Mouse (Mus musculus): ENCODE measurements around the gene Gsdma. TPM values are rescaled to one million over a fixed set of nuclear protein-coding genes. Genes with fewer than 3 reads are reported as not detected.

Gsdma gene
- polyA plus RNA-seq (2014; fragmentation: Illumina TruSeq; extraction: RNeasy Lipid Tissue Mini Kit (QIAGEN cat#74804); ENCODE audit: low read depth, low replicate concordance) = not detected

DNA sequence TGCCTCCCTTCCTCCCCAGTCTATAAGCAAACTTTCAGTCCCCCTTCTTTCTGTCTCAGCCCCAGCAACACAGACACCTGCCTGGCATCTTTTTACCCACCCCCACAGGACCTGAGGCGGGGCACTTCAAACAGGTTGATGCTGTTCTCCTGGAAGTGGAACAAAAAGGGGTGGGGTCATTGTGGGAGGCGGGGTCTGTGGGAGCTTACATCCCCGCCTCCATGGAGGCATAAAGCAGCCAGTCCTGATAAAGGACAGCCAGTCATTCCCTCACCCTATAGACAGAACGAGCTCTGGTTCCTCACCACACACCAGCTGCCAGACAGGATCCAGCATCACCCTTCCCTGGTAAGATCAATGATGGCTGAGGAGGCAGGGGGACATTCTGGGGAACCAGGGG lies at the start of gene Gsdma:
TSS of gene Gsdma (plus strand) at position 261 of the 400 bp plus-strand sequence.

DNA sequence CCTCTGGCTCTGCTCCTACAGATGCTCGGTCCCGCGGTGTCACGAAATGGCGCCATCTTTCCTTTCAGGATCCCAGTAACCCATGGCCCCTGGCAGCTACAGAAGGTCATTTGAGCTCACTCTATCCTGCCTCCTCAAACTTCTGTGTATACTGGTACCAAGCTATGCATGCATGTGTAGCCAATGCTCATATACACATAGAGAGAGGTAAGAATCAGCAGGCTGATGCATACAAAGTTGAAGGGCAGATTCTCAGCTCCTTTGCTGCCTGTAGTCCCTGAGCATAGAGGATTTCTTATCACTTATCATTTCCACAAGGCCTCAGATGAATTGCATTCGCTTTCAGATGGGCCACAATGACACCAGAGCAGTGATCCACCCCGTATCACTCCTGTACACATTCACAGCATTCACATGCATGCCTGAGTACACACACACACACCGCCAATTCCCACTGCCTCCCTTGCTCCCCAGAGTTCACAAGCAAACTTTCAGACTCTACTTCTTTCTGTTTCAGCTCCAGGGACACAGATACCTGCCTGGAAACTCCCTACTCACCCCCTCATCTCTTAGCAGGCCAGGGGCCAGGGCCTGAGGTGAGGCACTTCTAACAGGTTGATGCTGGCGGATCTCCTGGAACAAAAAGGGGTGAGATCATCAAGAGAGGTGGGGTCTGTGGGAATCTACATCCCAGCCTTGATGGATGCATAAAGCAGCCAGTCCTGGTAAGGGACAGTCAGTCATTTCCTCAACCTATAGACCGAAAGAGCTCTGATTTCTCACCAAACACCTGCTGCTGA lies 38.3 kb upstream of the Gsdma start, which contains the start of the genes Gm12355 and Gsdma3:
TSS of gene Gm12355 (minus strand) at position 51 of the 800 bp plus-strand sequence.
TSS of gene Gsdma3 (plus strand) at position 750 of the 800 bp plus-strand sequence.

DNA sequence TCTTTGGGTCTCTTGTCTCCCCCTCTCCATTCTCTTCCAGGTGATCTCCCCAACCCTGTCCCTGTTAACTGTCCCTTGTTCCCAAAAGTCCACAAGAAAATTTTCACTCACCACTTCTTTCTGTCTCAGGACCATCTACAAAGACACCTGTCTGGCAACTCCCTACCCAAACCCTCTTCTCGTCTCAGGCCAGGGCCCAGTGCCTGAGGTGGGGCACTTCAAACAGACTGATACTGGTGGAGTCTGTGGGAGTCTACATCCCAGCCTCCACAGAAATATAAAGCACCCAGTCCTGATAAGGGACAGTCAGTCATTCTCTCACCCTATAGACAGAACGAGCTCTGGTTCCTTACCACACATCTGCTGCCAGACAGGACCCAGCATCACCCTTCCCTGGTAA lies 17.7 kb upstream of the Gsdma start, which contains the start of gene Gsdma2:
TSS of gene Gsdma2 (plus strand) at position 301 of the 400 bp plus-strand sequence.

DNA sequence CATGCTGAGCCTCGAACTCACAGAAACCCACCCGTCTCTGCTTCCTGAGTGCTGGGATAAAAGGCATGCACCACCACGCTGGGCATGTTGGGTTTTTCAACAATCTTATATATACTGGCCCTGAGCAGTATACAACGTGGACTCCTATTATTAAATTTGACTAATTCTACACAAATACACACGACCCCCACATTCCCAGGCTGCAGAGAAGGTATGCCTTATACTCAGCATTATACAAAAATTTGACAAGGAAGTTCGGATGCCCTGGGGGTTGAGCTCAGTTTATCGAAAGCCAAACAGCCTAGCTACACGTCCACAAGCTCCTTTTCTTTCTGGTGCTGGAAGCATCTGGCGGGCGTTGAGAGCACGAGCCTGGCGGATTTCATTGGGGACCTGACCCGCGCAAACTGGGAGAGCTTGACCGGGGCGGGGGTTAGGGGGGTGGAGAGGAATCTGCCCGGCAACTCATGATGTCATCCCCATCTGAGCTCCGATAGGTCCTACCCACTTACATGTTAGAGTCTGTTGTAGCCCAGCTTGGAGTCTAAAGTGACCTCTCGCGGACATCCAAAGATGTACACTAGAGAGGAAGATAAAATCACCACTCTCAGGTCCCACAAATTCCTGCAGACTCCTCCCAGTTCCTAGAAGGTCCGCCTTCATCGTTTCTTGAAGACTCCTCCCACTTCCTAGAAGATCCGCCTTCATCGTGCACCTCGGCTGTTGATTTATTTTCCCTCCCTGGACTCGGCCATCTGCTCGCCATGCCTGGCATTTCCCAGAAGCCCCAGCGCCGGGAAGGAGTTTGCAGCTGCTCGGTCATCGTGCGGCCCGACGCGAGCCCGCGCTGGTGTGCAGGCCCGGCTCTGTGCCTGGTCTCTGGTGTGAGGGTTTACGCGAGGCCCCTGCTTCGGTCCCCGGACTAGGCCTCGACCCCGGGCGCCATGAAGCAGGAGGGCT lies 17.9 kb downstream of the Gsdma start, which contains the start of gene Psmd3:
TSS of gene Psmd3 (plus strand) at position 769 of the 960 bp plus-strand sequence.

DNA sequence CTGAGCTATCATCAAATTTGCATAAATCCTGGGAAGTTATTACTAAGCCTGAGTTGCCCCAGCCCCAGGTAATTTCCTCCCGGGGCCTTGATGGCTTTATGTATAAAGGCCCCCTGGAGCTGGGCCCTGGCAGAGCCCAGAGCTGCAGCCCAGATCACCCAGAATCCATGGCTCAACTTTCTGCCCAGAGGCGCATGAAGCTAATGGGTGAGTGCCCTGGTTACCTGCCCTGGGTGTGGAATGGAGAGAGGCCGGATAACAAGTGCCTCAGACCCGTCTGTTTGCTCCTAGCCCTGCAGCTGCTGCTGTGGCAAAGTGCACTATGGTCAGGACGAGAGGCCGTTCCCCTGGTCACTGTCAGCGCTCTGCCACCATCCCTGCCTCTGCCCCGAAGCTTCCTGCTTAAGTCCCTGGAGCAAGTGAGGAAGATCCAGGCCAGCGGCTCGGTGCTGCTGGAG lies 37.1 kb downstream of the Gsdma start, which contains the start of gene Csf3:
TSS of gene Csf3 (plus strand) at position 51 of the 458 bp plus-strand sequence.

Other genes starting within 250 kb of the Gsdma start
- gene Mien1, start 225.4 kb upstream of the Gsdma start, polyA plus RNA-seq (2014; fragmentation: Illumina TruSeq; extraction: RNeasy Lipid Tissue Mini Kit (QIAGEN cat#74804); ENCODE audit: low read depth, low replicate concordance) = 87.1 TPM
- not detected for gene Grb7, start 218.0 kb upstream of the Gsdma start, polyA plus RNA-seq (2014; fragmentation: Illumina TruSeq; extraction: RNeasy Lipid Tissue Mini Kit (QIAGEN cat#74804); ENCODE audit: low read depth, low replicate concordance)
- gene Ikzf3, start 118.3 kb upstream of the Gsdma start, polyA plus RNA-seq (2014; fragmentation: Illumina TruSeq; extraction: RNeasy Lipid Tissue Mini Kit (QIAGEN cat#74804); ENCODE audit: low read depth, low replicate concordance) = 0.24 TPM
- gene Zpbp2, start 113.3 kb upstream of the Gsdma start, polyA plus RNA-seq (2014; fragmentation: Illumina TruSeq; extraction: RNeasy Lipid Tissue Mini Kit (QIAGEN cat#74804); ENCODE audit: low read depth, low replicate concordance) = not detected
- 55.4 TPM for gene Ormdl3, start 77.0 kb upstream of the Gsdma start, polyA plus RNA-seq (2014; fragmentation: Illumina TruSeq; extraction: RNeasy Lipid Tissue Mini Kit (QIAGEN cat#74804); ENCODE audit: low read depth, low replicate concordance)
- gene Lrrc3c, start 66.1 kb upstream of the Gsdma start, polyA plus RNA-seq (2014; fragmentation: Illumina TruSeq; extraction: RNeasy Lipid Tissue Mini Kit (QIAGEN cat#74804); ENCODE audit: low read depth, low replicate concordance) = not detected
- not detected for gene Gm12355, start 38.7 kb upstream of the Gsdma start, polyA plus RNA-seq (2014; fragmentation: Illumina TruSeq; extraction: RNeasy Lipid Tissue Mini Kit (QIAGEN cat#74804); ENCODE audit: low read depth, low replicate concordance)
- not detected for gene Gsdma3, start 38.0 kb upstream of the Gsdma start, polyA plus RNA-seq (2014; fragmentation: Illumina TruSeq; extraction: RNeasy Lipid Tissue Mini Kit (QIAGEN cat#74804); ENCODE audit: low read depth, low replicate concordance)
- gene Gsdma2, start 17.6 kb upstream of the Gsdma start, polyA plus RNA-seq (2014; fragmentation: Illumina TruSeq; extraction: RNeasy Lipid Tissue Mini Kit (QIAGEN cat#74804); ENCODE audit: low read depth, low replicate concordance) = not detected
- 106 TPM for gene Psmd3, start 18.2 kb downstream of the Gsdma start, polyA plus RNA-seq (2014; fragmentation: Illumina TruSeq; extraction: RNeasy Lipid Tissue Mini Kit (QIAGEN cat#74804); ENCODE audit: low read depth, low replicate concordance)
- gene Csf3, start 36.9 kb downstream of the Gsdma start, polyA plus RNA-seq (2014; fragmentation: Illumina TruSeq; extraction: RNeasy Lipid Tissue Mini Kit (QIAGEN cat#74804); ENCODE audit: low read depth, low replicate concordance) = not detected
- gene Med24, start 65.1 kb downstream of the Gsdma start, polyA plus RNA-seq (2014; fragmentation: Illumina TruSeq; extraction: RNeasy Lipid Tissue Mini Kit (QIAGEN cat#74804); ENCODE audit: low read depth, low replicate concordance) = 37.3 TPM
- 99.6 TPM for gene Thra, start 76.3 kb downstream of the Gsdma start, polyA plus RNA-seq (2014; fragmentation: Illumina TruSeq; extraction: RNeasy Lipid Tissue Mini Kit (QIAGEN cat#74804); ENCODE audit: low read depth, low replicate concordance)
- gene Nr1d1, start 111.0 kb downstream of the Gsdma start, polyA plus RNA-seq (2014; fragmentation: Illumina TruSeq; extraction: RNeasy Lipid Tissue Mini Kit (QIAGEN cat#74804); ENCODE audit: low read depth, low replicate concordance) = 43.3 TPM
- gene Msl1, start 131.2 kb downstream of the Gsdma start, polyA plus RNA-seq (2014; fragmentation: Illumina TruSeq; extraction: RNeasy Lipid Tissue Mini Kit (QIAGEN cat#74804); ENCODE audit: low read depth, low replicate concordance) = 72.5 TPM
- gene Casc3, start 140.6 kb downstream of the Gsdma start, polyA plus RNA-seq (2014; fragmentation: Illumina TruSeq; extraction: RNeasy Lipid Tissue Mini Kit (QIAGEN cat#74804); ENCODE audit: low read depth, low replicate concordance) = 20.0 TPM
- 2.1 TPM for gene Rapgefl1, start 172.4 kb downstream of the Gsdma start, polyA plus RNA-seq (2014; fragmentation: Illumina TruSeq; extraction: RNeasy Lipid Tissue Mini Kit (QIAGEN cat#74804); ENCODE audit: low read depth, low replicate concordance)
- 5.2 TPM for gene Wipf2, start 199.3 kb downstream of the Gsdma start, polyA plus RNA-seq (2014; fragmentation: Illumina TruSeq; extraction: RNeasy Lipid Tissue Mini Kit (QIAGEN cat#74804); ENCODE audit: low read depth, low replicate concordance)
- gene Cdc6, start 243.4 kb downstream of the Gsdma start, polyA plus RNA-seq (2014; fragmentation: Illumina TruSeq; extraction: RNeasy Lipid Tissue Mini Kit (QIAGEN cat#74804); ENCODE audit: low read depth, low replicate concordance) = 0.29 TPM

Data from heart, adult 10 weeks (tissue).